Mouse (Mus musculus) stomach, postnatal 0 days (tissue): ENCODE data around the gene Usp30. TPM values are rescaled to one million over a fixed set of nuclear protein-coding genes. Genes with fewer than 3 reads are reported as not detected.

ENCODE experiments used
- ATAC-seq: fragments of 200-750 bp; cut with Nextera tagmentation; 2 replicates; pipeline ENCODE4 v1.8.0; 2017; ENCODE audit not compliant: low FRiP score, low TSS enrichment
- DNase-seq: peaks from one replicate; pipeline ENCODE4 v3.0.0-alpha.2; 2016; ENCODE audit warnings: low spot score
- H3K27ac ChIP-seq: fragments of 300-500 bp; sonication (generic); replicated peaks from 2 replicates; pipeline ENCODE4 v1.5.1; 2014; ENCODE audit warnings: mild to moderate bottlenecking, control low read depth
- H3K27me3 ChIP-seq: fragments of 300-500 bp; sonication (generic); 2 replicates; pipeline ENCODE4 v1.6.1; 2014; ENCODE audit warnings: low read length; ENCODE audit not compliant: control insufficient read depth, insufficient read depth
- H3K36me3 ChIP-seq: fragments of 300-500 bp; sonication (generic); 2 replicates; pipeline ENCODE4 v1.6.1; 2014; ENCODE audit warnings: low read length, mixed read lengths; ENCODE audit not compliant: control insufficient read depth, insufficient read depth
- H3K4me1 ChIP-seq: fragments of 300-500 bp; sonication (generic); replicated peaks from 2 replicates; pipeline ENCODE4 v1.6.1; 2014; ENCODE audit warnings: antibody characterized with exemption; ENCODE audit not compliant: control insufficient read depth, insufficient read depth
- H3K4me2 ChIP-seq: fragments of 300-500 bp; sonication (generic); replicated peaks from 2 replicates; pipeline ENCODE4 v1.6.1; 2014; ENCODE audit warnings: low read depth, mild to moderate bottlenecking, control low read depth, moderate library complexity
- H3K4me3 ChIP-seq: fragments of 300-500 bp; sonication (generic); 2 replicates; pipeline ENCODE4 v1.5.1; 2014; ENCODE audit warnings: low read depth, low read length, control low read depth
- H3K9ac ChIP-seq: fragments of 300-500 bp; sonication (generic); 2 replicates; pipeline ENCODE4 v1.6.1; 2014; ENCODE audit warnings: mild to moderate bottlenecking, low read length, control low read depth, mixed read lengths
- H3K9me3 ChIP-seq: fragments of 300-500 bp; sonication (generic); 2 replicates; pipeline ENCODE4 v1.6.1; 2016; ENCODE audit warnings: low read length; ENCODE audit not compliant: control insufficient read depth
- CTCF ChIP-seq: IDR thresholded peaks from 2 replicates; pipeline ENCODE4 v1.5.1; 2016; ENCODE audit warnings: antibody characterized with exemption, low read depth, mild to moderate bottlenecking, moderate library complexity
- EP300 ChIP-seq: optimal IDR thresholded peaks from 2 replicates; pipeline ENCODE3; 2016; ENCODE audit warnings: antibody characterized with exemption
- WGBS: fragments of 180-500 bp; shearing (Covaris S2); extraction: QIAGEN DNeasy Blood & Tissue Kit; methylation state at CpG from one replicate; pipeline ENCODE4 v1.1.7; 2014; 5-methylcytosine and 5-hydroxymethylcytosine counted together
- polyA plus RNA-seq: library from polyadenylated mRNA; unstranded; fragments of >200 nt; fragmentation: Nextera tagmentation; extraction: Ambion mirVana; gene quantifications from 2 replicates; pipeline ENCODE4 v1.2.1, GENCODE M21; 2015

The Usp30 gene
- polyA plus RNA-seq, 1 experiment from 2014 or later: 5.3 TPM

GRCm38 (mm10) chr5:114102807-114103206 lies 37.5 kb downstream of the Usp30 start:
- no peak overlapping the region for H3K9ac ChIP-seq
- DNase-seq (no peak), ATAC-seq (no peak)
- 83% methylated on average over 1 of the region's 1 CpGs for WGBS
- no peak overlapping the region for H3K4me3 ChIP-seq
- no peaks in the 10 kb centered on the region for H3K27me3 ChIP-seq
- H3K9me3 ChIP-seq: no peaks in the 10 kb centered on the region
- H3K4me2 ChIP-seq: no peak overlapping the region
- H3K4me1 ChIP-seq: 0 out of 2 replicates have a peak, but pooled peaks cover 3% of the 10 kb centered on the region
- no peak overlapping the region for H3K27ac ChIP-seq
- TF ChIP-seq EP300 (no peak), CTCF (no peak)
- 0 out of 2 replicates have a peak, but pooled peaks cover 3% of the 10 kb centered on the region for H3K36me3 ChIP-seq

GRCm38 (mm10) chr5:114106391-114106935 lies 41.2 kb downstream of the Usp30 start:
- ATAC-seq: no peak
- Histone ChIP-seq H3K36me3 (peaks cover 24% of the 10 kb centered on the region), H3K27ac (no peak overlapping the region), H3K4me1 (no peaks in the 10 kb centered on the region), H3K9me3 (no peaks in the 10 kb centered on the region), H3K9ac (no peak overlapping the region), H3K4me2 (no peak overlapping the region), H3K27me3 (no peaks in the 10 kb centered on the region), H3K4me3 (no peak overlapping the region)
- no peak for DNase-seq
- WGBS: 77% methylated on average over 16 of the region's 16 CpGs
- TF ChIP-seq EP300: no peak
- TF ChIP-seq CTCF: no peak

GRCm38 (mm10) chr5:114113334-114113733 lies 48.1 kb downstream of the Usp30 start:
- H3K36me3 ChIP-seq: peaks cover 27% of the 10 kb centered on the region
- H3K27ac ChIP-seq: no peak overlapping the region
- H3K4me2 ChIP-seq: no peak overlapping the region
- WGBS: 88% methylated on average over 6 of the region's 6 CpGs
- no peak for DNase-seq
- TF ChIP-seq EP300 (no peak), CTCF (peak; percentile 41)
- H3K4me1 ChIP-seq: no peaks in the 10 kb centered on the region
- H3K9me3 ChIP-seq: no peaks in the 10 kb centered on the region
- no peak overlapping the region for H3K9ac ChIP-seq
- no peak for ATAC-seq
- no peak overlapping the region for H3K4me3 ChIP-seq
- no peaks in the 10 kb centered on the region for H3K27me3 ChIP-seq

DNA sequence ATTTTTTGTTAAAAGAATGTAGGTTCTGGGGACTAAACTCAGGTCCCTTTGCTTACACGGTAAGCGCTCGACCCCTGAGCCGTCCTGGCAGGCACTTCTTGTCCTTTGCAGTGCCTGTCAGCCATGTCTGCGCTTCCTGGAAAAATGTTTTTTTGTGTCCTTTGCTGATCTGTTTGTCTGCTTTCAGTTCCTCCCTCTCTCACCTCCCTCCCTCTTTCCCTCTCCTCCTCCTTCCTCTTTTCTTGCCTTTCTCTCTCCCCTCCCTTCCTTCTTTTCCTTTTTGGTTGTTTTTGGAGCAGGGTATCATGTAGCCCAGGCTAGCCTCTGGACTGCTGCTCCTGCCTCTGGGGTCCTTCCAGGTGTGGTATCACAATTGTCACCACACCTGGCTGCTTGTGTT lies 49.8 kb downstream of the Usp30 start:
- H3K4me1 ChIP-seq: no peaks in the 10 kb centered on the region
- H3K4me2 ChIP-seq: no peak overlapping the region
- H3K9ac ChIP-seq: no peak overlapping the region
- no peak for TF ChIP-seq CTCF
- TF ChIP-seq EP300: no peak
- no peaks in the 10 kb centered on the region for H3K9me3 ChIP-seq
- no peaks in the 10 kb centered on the region for H3K27me3 ChIP-seq
- 76% methylated on average over 5 of the region's 5 CpGs for WGBS
- no peak overlapping the region for H3K4me3 ChIP-seq
- no peak overlapping the region for H3K27ac ChIP-seq
- DNase-seq: no peak
- no peak for ATAC-seq
- H3K36me3 ChIP-seq: peaks cover 12% of the 10 kb centered on the region

- DNase-seq (no peak), ATAC-seq (no peak)
- H3K36me3 ChIP-seq: peaks cover 12% of the 10 kb centered on the region
- H3K9me3 ChIP-seq: no peaks in the 10 kb centered on the region
- H3K9ac ChIP-seq: no peak overlapping the region
- H3K4me2 ChIP-seq: no peak overlapping the region
- TF ChIP-seq EP300 (no peak), CTCF (no peak)
- 80% methylated on average over 7 of the region's 7 CpGs for WGBS
- no peak overlapping the region for H3K27ac ChIP-seq
- no peak overlapping the region for H3K4me3 ChIP-seq
- H3K4me1 ChIP-seq: no peaks in the 10 kb centered on the region
- H3K27me3 ChIP-seq: no peaks in the 10 kb centered on the region
Observed at GRCm38 (mm10) chr5:114116586-114116985, 51.3 kb downstream of the Usp30 start.

GRCm38 (mm10) chr5:114119806-114120205 lies 54.5 kb downstream of the Usp30 start:
- H3K9ac ChIP-seq: no peak overlapping the region
- H3K9me3 ChIP-seq: no peaks in the 10 kb centered on the region
- DNase-seq (no peak), ATAC-seq (no peak)
- TF ChIP-seq EP300 (no peak), CTCF (no peak)
- no peaks in the 10 kb centered on the region for H3K4me1 ChIP-seq
- H3K27ac ChIP-seq: no peak overlapping the region
- H3K4me2 ChIP-seq: no peak overlapping the region
- peaks cover 15% of the 10 kb centered on the region for H3K36me3 ChIP-seq
- no peaks in the 10 kb centered on the region for H3K27me3 ChIP-seq
- WGBS: 81% methylated on average over 4 of the region's 4 CpGs
- H3K4me3 ChIP-seq: no peak overlapping the region
